Comparison of ENCODE assay signal across 8 mouse cellular contexts in the genomic region with DNA sequence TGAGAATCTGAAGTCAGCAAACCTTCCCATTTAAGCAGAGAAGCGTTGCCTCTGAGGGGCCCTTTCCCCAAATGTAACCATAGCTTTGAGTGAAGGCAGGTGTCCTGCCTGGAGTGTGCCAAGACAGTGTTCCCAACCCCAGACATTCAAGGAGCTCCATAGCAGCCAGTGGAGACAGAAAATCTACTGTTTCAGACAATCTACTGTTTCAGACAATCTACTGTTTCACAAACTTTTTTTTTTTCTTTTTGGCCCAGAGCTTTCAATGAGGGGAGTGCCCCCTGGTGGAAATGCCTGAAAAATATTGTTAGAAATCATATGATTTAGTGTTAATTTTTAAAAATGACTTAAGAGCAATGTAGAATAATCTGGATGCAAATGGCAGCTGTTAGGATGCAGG. TPM values are rescaled to one million over a fixed set of nuclear protein-coding genes. Genes with fewer than 3 reads are reported as not detected.
A peak's percentile ranks its signal among the peaks of the same experiment; 100 is the strongest.
DNase-seq lines count a peak whose midpoint lies in the region; ATAC-seq and TF ChIP-seq lines count a peak whose summit lies in the region.

No protein-coding gene starts in this region.

- H3K27me3 ChIP-seq in heart, embryonic 11.5 days (ENCODE audit: control insufficient read depth, insufficient read depth, low read length) = no peaks in the 10 kb centered on the region
- H3K27me3 ChIP-seq in midbrain, embryonic 14.5 days (ENCODE audit: control insufficient read depth, insufficient read depth, low read length) = no peaks in the 10 kb centered on the region

- H3K4me2 ChIP-seq in heart, embryonic 11.5 days = no peak overlapping the region
- H3K4me2 ChIP-seq in midbrain, embryonic 14.5 days (ENCODE audit: low read length) = no peak overlapping the region

- no peak overlapping the region for H3K27ac ChIP-seq in heart, embryonic 11.5 days (ENCODE audit: low read depth, low read length)
- H3K27ac ChIP-seq in midbrain, embryonic 14.5 days (replicated peaks; ENCODE audit: low read depth, low read length) = no peak overlapping the region

- H3K36me3 ChIP-seq in heart, embryonic 11.5 days (ENCODE audit: control insufficient read depth, insufficient read depth, low read length) = peaks cover 6% of the 10 kb centered on the region; the same call in 1 of the 2 replicates
- H3K36me3 ChIP-seq in midbrain, embryonic 14.5 days (ENCODE audit: control insufficient read depth, insufficient read depth, low read length) = peaks cover 19% of the 10 kb centered on the region

- no peak overlapping the region for H3K4me3 ChIP-seq in heart, embryonic 11.5 days (ENCODE audit: low read depth, low read length)
- no peak overlapping the region for H3K4me3 ChIP-seq in lung, adult 2 months (replicated peaks; ENCODE audit: extremely low read depth, low read depth, low read length)
- no peak overlapping the region for H3K4me3 ChIP-seq in midbrain, embryonic 14.5 days (replicated peaks; ENCODE audit: low read depth, low read length)

- ATAC-seq in heart, embryonic 11.5 days (replicated peaks; ENCODE audit: insufficient number of reproducible peaks, low FRiP score, low TSS enrichment) = no peak
- ATAC-seq in midbrain, embryonic 14.5 days (ENCODE audit: low FRiP score, low TSS enrichment) = no peak
- no peak for ATAC-seq in activated CD4-positive, CD25-positive, alpha-beta regulatory T cell, adult 4 months

- WGBS in heart, embryonic 11.5 days (ENCODE audit: insufficient replicate concordance) = 81% methylated on average over 1 of the region's 1 CpGs
- 81% methylated on average over 1 of the region's 1 CpGs for WGBS in lung, adult 2 months
- 89% methylated on average over 1 of the region's 1 CpGs for WGBS in midbrain, embryonic 14.5 days

- peak; percentile 51 for DNase-seq in heart, adult 11 months
- DNase-seq in lung, postnatal 10 days = peak; percentile 44
- no peak for DNase-seq in lung, adult 2 months
- peak; percentile 28 for DNase-seq in adipocyte (ENCODE audit: low spot score)
- DNase-seq in midbrain, embryonic 14.5 days = peak; percentile 78
- DNase-seq in frontal cortex, postnatal 14 days (ENCODE audit: low spot score in 2 of 2) = no peak

- TF ChIP-seq POLR2A in lung, adult 2 months (IDR thresholded peaks at IDR 0.05; ENCODE audit: borderline replicate concordance, extremely low read depth, low read depth, low read length) = no peak

- TF ChIP-seq CTCF in lung, adult 2 months (IDR thresholded peaks at IDR 0.05; ENCODE audit: insufficient read depth, low read length) = no peak

- no peak overlapping the region for H3K9ac ChIP-seq in heart, embryonic 11.5 days (ENCODE audit: low read depth, low read length)
- H3K9ac ChIP-seq in midbrain, embryonic 14.5 days (replicated peaks; ENCODE audit: low read length) = no peak overlapping the region

- H3K4me1 ChIP-seq in heart, embryonic 11.5 days (ENCODE audit: control insufficient read depth, insufficient read depth, low read length) = no peaks in the 10 kb centered on the region
- no peaks in the 10 kb centered on the region for H3K4me1 ChIP-seq in lung, adult 2 months (ENCODE audit: control insufficient read depth, insufficient read depth, low read length)
- 0 out of 2 replicates have a peak, but pooled peaks cover 6% of the 10 kb centered on the region for H3K4me1 ChIP-seq in midbrain, embryonic 14.5 days (ENCODE audit: control insufficient read depth, insufficient read depth, low read length)

- no peaks in the 10 kb centered on the region for H3K9me3 ChIP-seq in heart, embryonic 11.5 days (replicated peaks; ENCODE audit: control insufficient read depth, low read length)
- H3K9me3 ChIP-seq in midbrain, embryonic 14.5 days (ENCODE audit: control insufficient read depth, low read length) = no peaks in the 10 kb centered on the region

RNA-seq across cellular contexts. Expression of gene Satb1, which starts 55.3 kb away (rescaled TPM):
- 10.2 and 10.7 TPM in 2 replicates for polyA plus RNA-seq in heart, embryonic 11.5 days (2014; fragmentation: Nextera tagmentation; extraction: Ambion mirVana)
- polyA plus RNA-seq in lung, adult 2 months (2012; rRNA removed) = 7.2 and 8.4 TPM in 2 replicates
- polyA plus RNA-seq in midbrain, embryonic 14.5 days (2014; fragmentation: Nextera tagmentation; extraction: Ambion mirVana) = 26.6 and 34.2 TPM in 2 replicates
- polyA plus RNA-seq in activated CD4-positive, CD25-positive, alpha-beta regulatory T cell, adult 4 months (2017; shearing (Covaris generic)) = 10 to 100 TPM; 41.0 to 63.4 TPM

Comparison
In these comparisons a context has a peak if more than half of its experiments do, and no peak if none do; other contexts are left out.
1. DNase-seq: peak in heart, adult 11 months (single experiment), lung, postnatal 10 days (single experiment), adipocyte (single experiment) and midbrain, embryonic 14.5 days (single experiment); none in lung, adult 2 months (single experiment) and frontal cortex, postnatal 14 days (0 of 2).